In the genomic region with DNA sequence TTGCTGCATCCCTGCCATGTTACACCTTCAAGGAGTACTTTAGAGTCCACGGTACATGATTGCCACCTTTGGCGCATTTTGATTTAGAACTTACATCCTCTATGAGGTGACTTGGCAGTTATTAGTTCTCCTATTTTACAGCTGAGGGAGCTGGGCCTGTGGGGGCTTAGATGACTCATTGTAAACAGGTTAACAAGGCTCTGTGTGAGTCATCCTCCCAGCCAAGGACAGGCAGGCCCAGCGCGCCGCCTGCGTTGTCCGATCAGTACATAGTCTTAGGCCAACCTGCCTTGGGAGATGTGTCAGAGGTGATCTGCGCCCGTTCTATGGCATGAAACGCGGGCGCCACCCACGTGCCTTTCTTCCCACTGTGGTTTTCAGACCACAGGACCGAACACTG, we compare ENCODE assay signal across 16 mouse cellular contexts.
DNase-seq lines count a peak whose midpoint lies in the region; ATAC-seq lines count a peak whose summit lies in the region.
"Had no signal": no experiment of that assay in that cellular context is flagged by ENCODE, and none has a peak within 500 bp of the region (broad histone marks: within the 10 kb centered on the region; RNA-seq: fewer than 3 reads in every experiment).

No protein-coding gene starts in this region.

- no peaks in the 10 kb centered on the region for H3K4me1 ChIP-seq in kidney, embryonic 16.5 days (ENCODE audit: insufficient read depth, low read length)
- H3K4me1 ChIP-seq in midbrain, embryonic 10.5 days: no peaks in the 10 kb centered on the region
- H3K4me1 ChIP-seq: heart, embryonic 15.5 days; liver, embryonic 12.5 days; midbrain, embryonic 13.5 days had no signal

- no peaks in the 10 kb centered on the region for H3K27me3 ChIP-seq in splenic B cell, adult 2 months (ENCODE audit: control insufficient read depth, insufficient read depth, low read length, poor library complexity, severe bottlenecking)
- H3K27me3 ChIP-seq in kidney, embryonic 16.5 days (ENCODE audit: insufficient read depth, low read length): no peaks in the 10 kb centered on the region
- H3K27me3 ChIP-seq in midbrain, embryonic 10.5 days (ENCODE audit: low read depth, poor library complexity, severe bottlenecking): no peaks in the 10 kb centered on the region
- H3K27me3 ChIP-seq: hindbrain, embryonic 13.5 days; liver, embryonic 12.5 days; midbrain, embryonic 13.5 days had no signal

- H3K36me3 ChIP-seq in splenic B cell, adult 2 months (ENCODE audit: control insufficient read depth, insufficient read depth, low read length, poor library complexity, severe bottlenecking): no peaks in the 10 kb centered on the region
- no peaks in the 10 kb centered on the region for H3K36me3 ChIP-seq in kidney, embryonic 16.5 days (ENCODE audit: insufficient read depth, low read length)
- H3K36me3 ChIP-seq in midbrain, embryonic 10.5 days: no peaks in the 10 kb centered on the region
- H3K36me3 ChIP-seq: heart, embryonic 15.5 days; hindbrain, embryonic 13.5 days; liver, embryonic 12.5 days; midbrain, embryonic 13.5 days; neural tube, embryonic 13.5 days had no signal

- peak; percentile 88 for ATAC-seq in granulocyte monocyte progenitor cell, adult 5-6 weeks (replicated peaks; ENCODE audit: poor library complexity, severe bottlenecking)
- no peak for ATAC-seq in kidney, embryonic 16.5 days (ENCODE audit: low FRiP score, low TSS enrichment)
- ATAC-seq: liver, embryonic 12.5 days; midbrain, embryonic 13.5 days had no signal

- no peaks in the 10 kb centered on the region for H3K9me3 ChIP-seq in kidney, embryonic 16.5 days (ENCODE audit: low read length)
- H3K9me3 ChIP-seq in midbrain, embryonic 10.5 days (replicated peaks): no peaks in the 10 kb centered on the region
- H3K9me3 ChIP-seq: heart, embryonic 15.5 days; hindbrain, embryonic 13.5 days; liver, embryonic 12.5 days; midbrain, embryonic 13.5 days; neural tube, embryonic 13.5 days had no signal

- no peak overlapping the region for H3K4me3 ChIP-seq in kidney, embryonic 16.5 days (ENCODE audit: low read length)
- no peak overlapping the region for H3K4me3 ChIP-seq in midbrain, embryonic 10.5 days
- H3K4me3 ChIP-seq: erythroblast, embryonic 14.5 days; heart, embryonic 15.5 days; hindbrain, embryonic 13.5 days; liver, embryonic 12.5 days; midbrain, embryonic 13.5 days; neural tube, embryonic 13.5 days had no signal

- 85% methylated on average over 14 of the region's 14 CpGs for WGBS in kidney, embryonic 16.5 days
- 96% methylated on average over 14 of the region's 14 CpGs for WGBS in midbrain, embryonic 10.5 days

- H3K4me2 ChIP-seq in kidney, embryonic 16.5 days (replicated peaks; ENCODE audit: low read depth, low read length): no peak overlapping the region
- H3K4me2 ChIP-seq: heart, embryonic 15.5 days; hindbrain, embryonic 13.5 days; liver, embryonic 12.5 days; midbrain, embryonic 13.5 days; neural tube, embryonic 13.5 days had no signal

- H3K27ac ChIP-seq in kidney, embryonic 16.5 days (ENCODE audit: low read length): no peak overlapping the region
- H3K27ac ChIP-seq in midbrain, embryonic 10.5 days (replicated peaks): no peak overlapping the region
- H3K27ac ChIP-seq: heart, embryonic 15.5 days; hindbrain, embryonic 13.5 days; liver, embryonic 12.5 days; midbrain, embryonic 13.5 days; neural tube, embryonic 13.5 days had no signal

- peak; percentile 64 for DNase-seq in urinary bladder, postnatal 14 days (ENCODE audit: low spot score)
- DNase-seq in urinary bladder, postnatal 4 days (ENCODE audit: low spot score in 2 of 2): no peak
- peak; percentile 17 for DNase-seq in ZHBTc4 (ENCODE audit: low read depth, low spot score)
- DNase-seq in splenic B cell, adult 2 months (ENCODE audit: low read depth, low spot score): peak; percentile 60
- DNase-seq in left cerebral cortex, adult 8-10 months (ENCODE audit: low spot score in 2 of 2): no peak
- DNase-seq in midbrain, embryonic 10.5 days (ENCODE audit: low spot score): no peak
- DNase-seq: cerebellum, adult 9-11 months; kidney, adult 9 months had no signal

- H3K9ac ChIP-seq in kidney, embryonic 16.5 days (replicated peaks; ENCODE audit: low read length): no peak overlapping the region
- H3K9ac ChIP-seq: heart, embryonic 15.5 days; hindbrain, embryonic 13.5 days; liver, embryonic 12.5 days; midbrain, embryonic 13.5 days; neural tube, embryonic 13.5 days had no signal

Comparison
In these comparisons a context has a peak if more than half of its experiments do, and no peak if none do; other contexts are left out.
1. DNase-seq: peak in urinary bladder, postnatal 14 days (single experiment), ZHBTc4 (single experiment) and splenic B cell, adult 2 months (single experiment); none in urinary bladder, postnatal 4 days (0 of 2), left cerebral cortex, adult 8-10 months (0 of 2) and midbrain, embryonic 10.5 days (single experiment).